Mouse (Mus musculus) thymus, postnatal 25 days (tissue): ENCODE measurements around the gene Pigu.

Experiments
- DNase-seq: peaks from one replicate; pipeline ENCODE4 v3.0.0; 2022

The Pigu gene

DNA sequence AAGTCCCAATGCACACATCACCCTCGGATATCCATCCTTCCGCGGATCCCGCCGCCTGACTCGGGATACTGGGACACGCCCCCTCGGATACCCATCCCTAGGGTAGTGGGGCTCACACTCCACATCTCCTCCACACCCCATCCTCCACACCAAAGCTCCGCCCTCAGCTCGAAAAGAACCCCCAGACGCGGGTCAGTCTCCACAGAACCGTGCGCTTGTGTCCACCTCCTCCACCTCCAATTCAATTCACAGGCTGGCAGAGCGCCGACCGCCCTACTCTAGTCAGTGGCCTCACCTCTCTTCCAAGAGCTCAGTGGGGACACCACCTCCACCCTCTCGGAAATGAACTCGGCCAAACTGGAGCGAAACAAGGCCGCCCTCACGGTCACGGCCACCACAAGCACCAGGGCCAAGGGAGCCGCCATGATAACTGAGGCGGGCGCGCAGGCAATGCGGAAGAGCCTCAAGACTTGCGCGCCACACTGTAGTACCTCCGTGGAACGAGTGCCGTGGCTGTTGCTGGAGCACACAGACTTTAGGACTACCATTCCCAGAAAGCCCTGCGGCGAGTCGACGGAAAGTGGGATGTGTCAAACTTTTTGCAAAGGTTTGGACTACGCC is at the start of gene Pigu:
Gene Pigu (minus strand): TSS at position 460 of the 621 bp plus-strand sequence.
- peak; percentile 90 for DNase-seq

GRCm38 (mm10) chr2:155404635-155405034 is 47.4 kb upstream of the Pigu start:
- DNase-seq, result no peak

DNA sequence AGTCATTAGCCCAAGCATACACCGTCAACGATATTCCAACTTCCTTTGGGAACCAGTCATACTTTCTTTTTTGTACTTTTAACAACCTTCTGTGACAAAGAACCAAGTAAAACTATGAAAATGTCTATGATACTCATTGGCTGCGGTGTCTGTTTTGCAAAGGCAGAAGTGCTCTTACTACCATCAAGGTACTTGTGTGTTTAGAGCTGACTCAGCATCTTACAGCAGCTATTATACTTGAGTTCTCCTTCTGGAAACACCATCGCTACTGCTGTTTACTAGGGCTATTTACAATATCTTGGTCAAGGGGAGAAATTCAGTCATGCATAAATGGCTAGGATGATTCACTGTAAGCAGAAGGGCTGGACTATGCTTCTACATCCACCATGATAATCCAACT is 44.7 kb upstream of the Pigu start:
- no peak for DNase-seq

GRCm38 (mm10) chr2:155400276-155400675 is 43.0 kb upstream of the Pigu start:
- no peak for DNase-seq

GRCm38 (mm10) chr2:155394586-155394985 is 37.4 kb upstream of the Pigu start:
- no peak for DNase-seq

- no peak for DNase-seq
These were observed 31.3 kb upstream of the Pigu start for GRCm38 (mm10) chr2:155388573-155388972.

DNA sequence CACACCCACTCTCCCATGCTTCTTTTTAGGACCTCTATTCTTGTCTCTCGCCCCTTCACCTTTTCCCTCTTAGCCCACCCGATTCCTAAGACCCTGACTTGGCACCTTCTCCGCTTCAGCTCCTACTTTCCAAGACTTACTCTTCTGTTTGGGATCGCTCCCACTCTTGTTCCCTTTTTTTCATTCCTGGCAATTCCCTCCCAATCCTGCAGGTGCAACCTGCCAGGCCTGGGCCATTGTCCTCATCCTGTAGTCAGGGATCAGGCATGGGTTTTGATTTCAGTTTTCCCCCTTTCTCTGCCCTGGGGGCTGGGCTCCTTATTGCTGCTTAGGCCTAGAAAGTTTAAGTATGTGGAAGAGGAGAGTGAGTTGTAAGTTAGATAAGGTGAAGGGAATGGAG is 29.8 kb upstream of the Pigu start:
- no peak for DNase-seq

- DNase-seq, result peak; percentile 4
These were observed 29.3 kb upstream of the Pigu start for GRCm38 (mm10) chr2:155386534-155386899.

- no peak for DNase-seq
These were observed 28.7 kb upstream of the Pigu start for GRCm38 (mm10) chr2:155385731-155386533.

- peak; percentile 84 for DNase-seq
These were observed 27.9 kb upstream of the Pigu start for GRCm38 (mm10) chr2:155385090-155385489.

GRCm38 (mm10) chr2:155382791-155383438 is 25.7 kb upstream of the Pigu start:
- no peak for DNase-seq

DNA sequence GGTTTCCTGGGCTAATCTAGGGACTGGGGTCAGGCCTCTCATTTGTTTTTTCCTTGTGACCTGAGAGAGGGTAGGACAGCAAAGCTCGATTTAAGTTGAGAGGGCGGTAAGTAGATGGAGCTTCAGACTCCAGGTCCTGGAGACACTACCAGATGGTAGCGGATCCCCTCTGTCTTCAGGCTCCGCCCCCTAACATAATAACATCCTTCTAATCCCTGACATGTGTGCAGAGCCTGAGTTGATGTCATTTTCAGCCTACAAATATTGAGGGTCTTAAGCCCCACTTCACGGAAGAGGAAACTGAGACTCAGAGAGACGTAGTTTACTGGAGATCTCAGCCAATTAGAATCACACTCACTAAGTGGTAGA is 25.1 kb upstream of the Pigu start:
- DNase-seq, result no peak

DNA sequence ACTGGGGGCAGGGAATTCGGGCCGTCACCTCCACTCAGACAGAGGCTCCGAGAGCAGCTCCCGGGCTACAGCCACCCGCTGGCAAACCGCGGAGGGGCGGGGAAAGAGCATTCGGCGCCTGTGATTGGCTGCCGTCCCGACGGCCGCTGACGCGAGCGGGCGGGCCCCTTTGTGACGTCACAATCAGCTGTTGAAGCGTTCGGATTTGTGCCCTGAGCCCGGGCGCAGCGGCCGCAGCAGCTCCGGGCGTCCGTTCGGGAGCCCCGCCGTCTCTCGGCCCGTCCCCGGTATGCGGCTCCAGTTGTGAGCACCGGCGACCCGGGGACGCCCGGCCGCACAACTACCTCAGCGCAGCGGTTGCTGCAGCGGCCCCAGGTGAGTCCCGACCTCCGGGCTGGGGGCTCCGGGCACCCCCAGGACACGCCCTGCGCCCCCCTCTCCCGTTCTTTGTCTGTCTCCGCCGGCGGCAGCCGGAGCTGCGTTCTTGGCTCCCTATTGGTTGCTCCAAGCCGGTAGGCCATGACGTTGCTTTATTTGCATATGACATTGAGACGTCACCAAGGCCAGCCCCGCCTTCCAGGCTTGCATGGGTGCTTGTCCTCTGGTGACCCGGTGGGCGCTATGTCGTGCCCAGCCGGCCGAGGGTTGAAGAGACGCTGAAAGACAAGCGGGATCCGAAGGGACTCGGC is 24.6 kb upstream of the Pigu start:
- DNase-seq, result peak; percentile 98

DNA sequence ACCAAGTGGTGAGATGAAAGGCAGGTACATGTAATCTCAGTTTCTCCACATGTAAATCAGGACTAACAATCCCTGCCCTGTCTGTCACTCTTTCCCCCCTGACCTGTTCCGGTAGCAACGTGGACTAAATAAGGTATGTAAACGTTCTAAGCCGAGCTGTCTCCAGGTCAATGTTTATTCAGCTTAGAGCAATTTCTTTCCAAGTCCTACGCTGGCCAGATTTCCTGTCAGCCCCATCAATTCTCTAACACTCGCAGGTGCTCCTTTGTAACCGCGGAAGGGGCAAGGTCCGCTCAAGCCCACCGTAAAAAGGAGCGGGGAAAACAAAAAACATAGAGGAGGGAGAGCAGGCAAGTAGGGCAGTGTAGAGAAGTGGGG is 23.8 kb upstream of the Pigu start:
- no peak for DNase-seq

GRCm38 (mm10) chr2:155380261-155381059 is 23.2 kb upstream of the Pigu start, which contains the start of gene Trp53inp2:
Gene Trp53inp2 (plus strand): TSS chr2:155381059.
- DNase-seq, result no peak

GRCm38 (mm10) chr2:155376191-155376590 is 19.0 kb upstream of the Pigu start:
- DNase-seq, result no peak

DNA sequence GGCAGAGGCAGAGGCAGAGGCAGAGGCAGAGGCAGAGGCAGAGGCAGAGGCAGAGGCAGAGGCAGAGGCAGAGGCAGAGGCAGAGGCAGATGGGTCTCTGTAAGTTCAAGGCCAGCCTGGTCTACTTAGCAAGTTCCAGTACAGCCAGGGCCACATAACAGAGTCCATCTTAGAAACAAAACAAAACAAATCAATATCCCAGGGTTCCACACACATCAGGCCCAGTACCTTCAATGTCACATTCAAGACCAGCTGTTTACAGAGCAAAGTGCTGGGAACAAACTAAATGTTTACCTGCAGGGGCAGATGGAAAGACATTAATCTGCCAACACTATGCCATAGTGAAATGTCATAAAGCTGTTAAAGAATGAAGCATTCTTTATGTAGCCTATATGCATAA is 17.3 kb upstream of the Pigu start:
- DNase-seq, result no peak

DNA sequence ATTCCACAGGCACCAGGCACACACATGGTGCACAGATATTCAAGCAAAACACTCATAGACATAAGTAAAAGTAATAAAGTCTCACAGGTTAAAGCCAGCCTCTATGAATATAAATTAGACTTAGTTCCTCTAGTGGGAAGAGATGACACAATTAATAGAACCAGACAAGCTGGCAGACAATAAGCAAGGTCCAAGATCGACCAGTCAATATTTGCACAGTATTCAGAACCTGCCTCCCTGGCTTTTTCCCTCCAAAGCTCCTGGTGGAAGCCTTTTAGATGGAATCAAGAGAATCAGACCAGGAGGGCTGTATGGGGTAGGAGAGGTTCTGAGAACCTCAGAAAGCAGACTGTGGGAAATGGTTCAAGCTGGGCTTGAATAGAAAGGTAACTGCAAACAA is 16.7 kb upstream of the Pigu start:
- DNase-seq, result no peak

DNA sequence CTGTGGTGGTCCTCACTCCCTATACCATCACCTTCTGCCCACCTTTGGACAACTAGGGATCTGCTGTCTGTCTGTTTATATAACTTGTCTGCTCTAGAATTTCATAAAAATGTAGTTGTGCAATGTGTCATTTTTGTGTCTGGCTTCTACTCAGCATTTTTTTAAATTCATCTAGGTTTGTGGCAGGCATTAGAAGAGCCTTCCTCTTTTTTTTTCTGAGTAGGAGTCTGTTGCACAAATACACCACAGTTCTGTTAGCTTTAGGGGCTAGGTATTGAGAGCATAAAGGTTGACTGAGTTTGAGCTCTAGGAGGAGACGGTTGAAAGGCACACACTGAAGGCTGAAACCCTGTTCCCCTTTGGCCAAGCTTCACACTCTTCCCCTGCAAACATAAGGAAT is 16.1 kb upstream of the Pigu start:
- no peak for DNase-seq

GRCm38 (mm10) chr2:155372451-155372850 is 15.2 kb upstream of the Pigu start:
- DNase-seq, result no peak

GRCm38 (mm10) chr2:155369333-155369883 is 12.2 kb upstream of the Pigu start:
- DNase-seq, result no peak

- DNase-seq, result no peak
These were observed 10.5 kb upstream of the Pigu start for GRCm38 (mm10) chr2:155367635-155368284.
